Mouse (Mus musculus) intestine, embryonic 14.5 days (tissue): ENCODE results near the gene Cd19. TPM values are rescaled to one million over a fixed set of nuclear protein-coding genes. Genes with fewer than 3 reads are reported as not detected.
A peak's percentile ranks its signal among the peaks of the same experiment; 100 is the strongest.

ENCODE experiments used
- ATAC-seq: fragments of 200-750 bp; cut with Nextera tagmentation; replicated peaks from 2 replicates; pipeline ENCODE4 v1.8.0; 2017; ENCODE audit warnings: low read depth, moderate number of reproducible peaks, moderate TSS enrichment, moderate library complexity; ENCODE audit not compliant: low FRiP score, low TSS enrichment
- DNase-seq: peaks from one replicate; pipeline ENCODE4 v3.0.0-alpha.2; 2018; ENCODE audit warnings: low spot score
- H3K27ac ChIP-seq: fragments of 300-500 bp; sonication (generic); 2 replicates; pipeline ENCODE4 v1.5.1; 2014; ENCODE audit warnings: low read depth, mild to moderate bottlenecking, control low read depth
- H3K27me3 ChIP-seq: fragments of 300-500 bp; sonication (generic); replicated peaks from 2 replicates; pipeline ENCODE4 v1.6.1; 2014; ENCODE audit warnings: low read length, control low read depth; ENCODE audit not compliant: control insufficient read depth, insufficient read depth
- H3K36me3 ChIP-seq: fragments of 300-500 bp; sonication (generic); 2 replicates; pipeline ENCODE4 v1.6.1; 2014; ENCODE audit warnings: low read length, control low read depth; ENCODE audit not compliant: control insufficient read depth, insufficient read depth
- H3K4me1 ChIP-seq: fragments of 300-500 bp; sonication (generic); replicated peaks from 2 replicates; pipeline ENCODE4 v1.6.1; 2014; ENCODE audit warnings: low read length, control low read depth, mixed read lengths; ENCODE audit not compliant: control insufficient read depth, insufficient read depth
- H3K4me2 ChIP-seq: fragments of 300-500 bp; sonication (generic); 2 replicates; pipeline ENCODE4 v1.6.1; 2014; ENCODE audit warnings: low read length
- H3K4me3 ChIP-seq: fragments of 300-500 bp; sonication (generic); 2 replicates; pipeline ENCODE4 v1.5.1; 2014; ENCODE audit warnings: low read depth, low read length, control low read depth, mixed read lengths
- H3K9ac ChIP-seq: fragments of 300-500 bp; sonication (generic); 2 replicates; pipeline ENCODE4 v1.6.1; 2014; ENCODE audit warnings: mild to moderate bottlenecking, low read length
- H3K9me3 ChIP-seq: fragments of 300-500 bp; sonication (generic); 2 replicates; pipeline ENCODE4 v1.6.1; 2016; ENCODE audit warnings: low read length, control low read depth; ENCODE audit not compliant: control insufficient read depth
- WGBS: fragments of 180-500 bp; shearing (Covaris S2); extraction: QIAGEN DNeasy Blood & Tissue Kit; methylation state at CpG from one replicate; pipeline ENCODE4 v1.1.7; 2014; 5-methylcytosine and 5-hydroxymethylcytosine counted together
- polyA plus RNA-seq: library from polyadenylated mRNA; unstranded; fragments of >200 nt; fragmentation: Nextera tagmentation; extraction: Ambion mirVana; gene quantifications from 2 replicates; pipeline ENCODE4 v1.2.1, GENCODE M21; 2014

Cd19 gene
- polyA plus RNA-seq, 1 experiment from 2014 or later: not detected

DNA sequence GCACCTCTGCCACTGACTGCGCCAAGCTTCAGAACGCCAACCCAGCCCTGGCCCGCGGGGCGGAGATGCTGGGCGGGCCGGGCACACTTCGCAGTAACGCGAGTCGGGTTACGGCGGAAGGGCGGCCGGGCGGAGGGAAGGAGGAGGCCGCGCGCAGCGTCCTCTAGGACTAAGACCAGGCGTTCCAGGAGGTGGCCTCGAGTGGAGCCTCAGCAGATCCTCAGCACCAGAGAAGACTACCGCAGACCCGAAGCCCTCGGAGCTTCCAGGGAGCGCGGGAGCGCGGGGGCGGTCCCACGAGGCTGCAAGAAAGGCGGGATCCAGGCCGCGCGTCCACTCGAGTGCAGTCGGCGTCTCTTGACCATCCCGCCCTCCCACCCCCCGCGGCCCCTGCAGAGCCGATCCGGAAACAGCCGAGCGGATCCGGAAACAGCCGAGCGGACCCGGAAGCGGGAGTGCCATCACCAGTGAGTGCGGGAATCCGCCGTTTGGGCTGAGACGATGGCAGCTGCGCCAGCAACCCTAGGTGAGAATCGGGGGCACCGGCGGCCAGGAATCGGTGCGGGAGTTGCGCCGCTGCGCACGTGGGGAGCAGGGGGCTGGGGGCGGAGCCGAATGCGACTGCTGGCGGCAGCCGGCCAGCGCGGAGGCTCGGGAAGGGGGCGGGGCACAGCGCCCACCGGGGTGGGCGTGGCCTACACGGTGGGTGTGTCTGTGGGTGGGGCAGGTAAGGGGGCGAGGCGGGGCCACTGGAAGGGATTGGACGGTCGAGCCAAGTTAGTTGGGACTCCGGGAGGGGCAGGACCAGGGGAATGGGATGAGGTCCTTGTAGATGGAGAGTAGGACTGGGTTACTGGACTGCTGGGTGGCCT is 14.2 kb upstream of the Cd19 start, which contains the start of gene Rabep2:
TSS of gene Rabep2 (plus strand) at position 129 of the 872 bp plus-strand sequence.
- peak within 1 kb of the TSS; percentile 84 for H3K9ac ChIP-seq

DNA sequence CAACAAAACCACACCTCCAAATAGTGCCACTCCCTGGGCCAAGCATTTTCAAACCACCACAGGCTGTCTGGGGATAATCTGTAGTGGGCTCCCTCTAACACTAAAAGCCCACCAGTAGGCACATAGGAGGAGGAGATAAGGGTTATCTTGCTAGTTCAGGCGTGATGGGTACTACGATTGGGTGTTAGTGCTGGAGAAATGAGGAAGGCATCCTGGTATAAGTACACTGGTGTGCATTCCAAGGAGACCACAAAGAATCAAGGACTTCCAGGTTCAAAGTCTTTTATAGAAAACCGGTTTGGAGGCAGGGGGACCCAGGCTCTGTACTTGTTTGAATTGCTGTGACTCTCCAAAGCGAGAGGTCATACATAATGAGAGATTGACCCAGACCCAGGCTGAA is 13.5 kb upstream of the Cd19 start:
- Histone ChIP-seq H3K4me2 (peak overlapping the region; percentile 71), H3K4me3 (peak overlapping the region; percentile 69), H3K27ac (peak overlapping the region; percentile 95), H3K4me1 (peaks cover 12% of the 10 kb centered on the region), H3K36me3 (0 out of 2 replicates have a peak, but pooled peaks cover 3% of the 10 kb centered on the region), H3K27me3 (no peaks in the 10 kb centered on the region), H3K9me3 (no peaks in the 10 kb centered on the region), H3K9ac (peak overlapping the region; percentile 84)
- peak; percentile 44 for ATAC-seq
- 8% methylated on average over 4 of the region's 4 CpGs for WGBS
- no peak for DNase-seq

More for the DNA sequence above, 14.2 kb upstream of the Cd19 start, which contains the start of gene Rabep2:
- DNase-seq: peak; percentile 100
- Histone ChIP-seq H3K4me1 (peaks cover 12% of the 10 kb centered on the region), H3K36me3 (peaks cover 3% of the 10 kb centered on the region; the same call in 1 of the 2 replicates), H3K4me2 (peak within 1 kb of the TSS; percentile 71), H3K4me3 (peak within 1 kb of the TSS; percentile 69), H3K27ac (peak within 1 kb of the TSS; percentile 95), H3K27me3 (no peaks in the 10 kb centered on the region), H3K9me3 (no peaks in the 10 kb centered on the region)
- under 1% methylated on average over 81 of the region's 82 CpGs for WGBS
- peak; percentile 96 for ATAC-seq

DNA sequence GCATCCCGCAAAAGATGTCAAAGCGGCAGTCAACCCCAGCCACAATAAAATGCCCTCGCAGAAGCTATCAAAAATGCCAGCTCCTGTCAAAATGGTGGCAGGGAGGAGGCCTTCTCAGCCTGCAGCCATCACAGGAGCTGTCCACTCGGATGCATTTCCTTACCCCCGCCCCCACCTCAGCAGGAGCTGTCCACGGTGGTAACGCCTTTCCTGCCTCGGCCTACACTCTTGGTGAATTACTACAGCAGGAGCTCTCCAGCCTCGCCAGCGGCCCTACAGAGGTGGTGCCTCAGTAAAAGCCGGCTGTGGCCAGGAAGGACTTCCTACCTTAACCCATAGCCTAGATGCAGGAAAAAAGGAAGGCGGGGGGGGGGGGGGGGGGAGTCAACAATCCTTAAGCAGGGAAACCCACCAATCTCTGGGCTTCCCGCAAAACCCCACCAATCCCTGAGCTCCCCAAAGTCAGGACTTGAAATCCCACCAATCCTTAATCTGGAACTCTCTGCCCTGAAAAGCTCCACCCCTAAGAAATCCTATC is 12.7 kb upstream of the Cd19 start:
- peak overlapping the region; percentile 95; the same call in 1 of the 2 replicates for H3K27ac ChIP-seq
- ATAC-seq: no peak
- H3K9ac ChIP-seq: no peak overlapping the region
- H3K4me1 ChIP-seq: peaks cover 12% of the 10 kb centered on the region
- H3K9me3 ChIP-seq: no peaks in the 10 kb centered on the region
- H3K4me2 ChIP-seq: no peak overlapping the region
- no peaks in the 10 kb centered on the region for H3K36me3 ChIP-seq
- no peaks in the 10 kb centered on the region for H3K27me3 ChIP-seq
- no peak overlapping the region for H3K4me3 ChIP-seq
- WGBS: 48% methylated on average over 12 of the region's 13 CpGs
- DNase-seq: no peak

DNA sequence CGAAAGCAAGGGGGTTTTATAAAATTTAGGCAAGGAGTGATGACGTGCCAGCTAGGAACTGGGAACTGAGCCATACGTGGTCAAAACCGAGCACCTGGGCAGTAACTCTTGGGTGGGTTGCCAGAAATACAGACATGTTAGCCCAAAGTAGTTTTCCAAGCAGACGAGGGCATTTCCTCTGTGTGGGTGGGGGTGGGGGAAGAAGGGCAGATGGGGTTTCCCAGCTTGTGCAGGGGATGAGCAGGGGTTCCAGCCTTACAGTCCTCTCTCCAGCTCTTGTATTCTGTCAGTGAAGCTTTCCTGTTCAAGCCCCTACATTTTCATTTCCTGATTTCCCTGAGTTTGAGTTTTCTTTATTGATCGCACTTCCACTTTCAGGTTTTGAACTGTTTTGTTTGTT is 9.5 kb upstream of the Cd19 start:
- H3K36me3 ChIP-seq: no peaks in the 10 kb centered on the region
- H3K4me3 ChIP-seq: no peak overlapping the region

DNA sequence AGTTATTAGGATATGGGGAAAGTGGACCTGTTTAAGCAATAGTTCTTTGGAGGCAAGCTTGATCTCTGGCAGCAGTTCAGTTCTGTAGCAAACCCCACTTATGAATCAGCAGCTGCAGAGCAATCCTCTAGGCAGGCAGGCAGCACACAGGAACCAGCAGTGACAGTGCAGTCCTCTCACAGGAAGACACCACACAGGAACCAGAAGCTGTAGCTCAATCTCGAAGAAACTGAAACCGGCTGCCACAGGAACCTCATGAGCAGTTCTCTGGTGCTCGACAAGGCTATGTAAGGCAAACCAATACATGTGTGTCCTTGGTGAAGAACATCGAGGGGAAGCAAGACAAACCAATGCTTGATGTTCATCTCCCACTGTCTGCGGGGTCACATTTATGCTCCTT is 7.1 kb upstream of the Cd19 start:
- ATAC-seq (no peak), DNase-seq (no peak)
- Histone ChIP-seq H3K9ac (no peak overlapping the region), H3K27me3 (no peaks in the 10 kb centered on the region), H3K4me1 (no peaks in the 10 kb centered on the region), H3K27ac (no peak overlapping the region), H3K4me3 (no peak overlapping the region), H3K36me3 (no peaks in the 10 kb centered on the region), H3K9me3 (no peaks in the 10 kb centered on the region), H3K4me2 (no peak overlapping the region)
- WGBS: 87% methylated on average over 5 of the region's 5 CpGs

More for the DNA sequence above, 9.5 kb upstream of the Cd19 start:
- Histone ChIP-seq H3K4me1 (peaks cover 7% of the 10 kb centered on the region), H3K27me3 (no peaks in the 10 kb centered on the region), H3K27ac (no peak overlapping the region), H3K4me2 (no peak overlapping the region), H3K9me3 (no peaks in the 10 kb centered on the region), H3K9ac (no peak overlapping the region)
- no peak for ATAC-seq
- DNase-seq: no peak
- WGBS: 86% methylated on average over 6 of the region's 6 CpGs

DNA sequence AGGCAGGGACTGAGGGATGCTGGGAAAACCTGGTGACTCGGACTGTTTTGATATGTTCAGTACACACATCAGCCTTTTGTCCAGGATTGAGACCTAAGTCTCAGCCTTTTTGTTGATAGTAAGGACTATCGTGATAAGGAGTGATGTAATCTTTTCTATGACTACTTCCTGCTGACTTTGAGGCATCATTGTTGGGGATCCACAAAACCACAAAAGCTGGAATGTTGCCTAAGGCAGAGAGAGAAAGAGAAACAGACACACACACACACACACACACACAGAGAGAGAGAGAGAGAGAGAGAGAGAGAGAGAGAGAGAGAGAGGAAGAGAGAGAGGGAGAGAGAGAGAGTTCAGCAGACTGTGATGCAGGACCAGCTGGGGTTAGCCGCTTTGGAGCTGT is 3.8 kb upstream of the Cd19 start:
- no peak for ATAC-seq
- H3K27ac ChIP-seq: no peak overlapping the region
- H3K4me1 ChIP-seq: no peaks in the 10 kb centered on the region
- no peak overlapping the region for H3K4me3 ChIP-seq
- H3K4me2 ChIP-seq: no peak overlapping the region
- no peak overlapping the region for H3K9ac ChIP-seq
- WGBS: 56% methylated on average over 3 of the region's 3 CpGs
- no peaks in the 10 kb centered on the region for H3K36me3 ChIP-seq
- H3K27me3 ChIP-seq: no peaks in the 10 kb centered on the region
- no peaks in the 10 kb centered on the region for H3K9me3 ChIP-seq
- no peak for DNase-seq

DNA sequence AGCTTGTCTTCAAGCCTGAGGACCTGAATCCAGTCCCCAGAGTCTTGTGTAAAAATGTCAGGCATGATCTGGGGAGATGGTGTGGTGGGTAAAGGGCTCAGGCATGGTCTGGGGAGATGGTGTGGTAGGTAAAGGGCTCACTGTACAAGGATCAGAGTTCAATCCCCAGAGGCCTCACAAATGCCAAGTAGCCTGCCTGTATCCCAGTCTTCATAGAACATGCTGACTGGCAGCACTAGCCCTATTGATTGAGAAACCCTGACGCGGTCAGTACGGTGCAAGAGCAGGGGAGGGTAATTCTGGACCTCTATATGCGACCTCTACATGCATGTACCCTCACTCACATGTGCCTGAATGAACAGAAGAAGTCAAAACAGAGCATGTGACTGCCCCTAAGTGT is 2.9 kb upstream of the Cd19 start:
- no peak overlapping the region for H3K27ac ChIP-seq
- H3K4me3 ChIP-seq: no peak overlapping the region
- no peaks in the 10 kb centered on the region for H3K27me3 ChIP-seq
- no peak overlapping the region for H3K9ac ChIP-seq
- no peaks in the 10 kb centered on the region for H3K9me3 ChIP-seq
- WGBS: 93% methylated on average over 4 of the region's 4 CpGs
- DNase-seq: no peak
- H3K4me2 ChIP-seq: no peak overlapping the region
- H3K4me1 ChIP-seq: no peaks in the 10 kb centered on the region
- ATAC-seq: no peak
- no peaks in the 10 kb centered on the region for H3K36me3 ChIP-seq

DNA sequence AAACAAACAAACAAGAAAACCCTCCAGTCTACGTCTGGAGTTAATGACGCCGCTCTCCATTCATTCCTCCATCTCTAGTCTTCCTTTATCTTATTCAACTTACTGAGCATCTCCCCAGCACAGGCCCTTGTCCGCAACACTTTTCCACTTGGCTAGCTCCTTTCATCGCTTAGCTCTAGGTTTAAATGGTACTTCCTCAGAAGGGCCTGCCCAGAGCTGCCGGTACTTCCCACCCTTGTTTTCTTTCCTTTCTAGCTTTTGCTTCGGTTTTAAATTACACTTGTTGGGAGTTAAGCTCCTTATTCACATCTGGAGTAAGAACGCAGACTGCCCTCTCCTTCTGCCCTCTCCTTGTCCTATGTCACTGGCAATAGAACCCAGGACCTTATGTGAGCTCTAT is 2.4 kb upstream of the Cd19 start:
- WGBS: 76% methylated on average over 8 of the region's 8 CpGs
- no peaks in the 10 kb centered on the region for H3K9me3 ChIP-seq
- no peak for DNase-seq

More for the DNA sequence above, 2.4 kb upstream of the Cd19 start:
- no peak overlapping the region for H3K4me3 ChIP-seq
- no peak overlapping the region for H3K4me2 ChIP-seq
- H3K27me3 ChIP-seq: no peaks in the 10 kb centered on the region
- no peaks in the 10 kb centered on the region for H3K4me1 ChIP-seq
- H3K36me3 ChIP-seq: no peaks in the 10 kb centered on the region
- no peak for ATAC-seq
- H3K9ac ChIP-seq: no peak overlapping the region
- H3K27ac ChIP-seq: no peak overlapping the region
